Mouse (Mus musculus) lung, embryonic 14.5 days (tissue): Measurements from ENCODE around the gene Gm49510. TPM values are rescaled to one million over a fixed set of nuclear protein-coding genes. Genes with fewer than 3 reads are reported as not detected.

Source experiments
- ATAC-seq: fragments of 200-750 bp; cut with Nextera tagmentation; 2 replicates; pipeline ENCODE4 v1.8.0; 2017; ENCODE audit warnings: mild to moderate bottlenecking, moderate TSS enrichment, moderate library complexity; ENCODE audit not compliant: insufficient read depth
- DNase-seq: peaks from one replicate; pipeline ENCODE4 v3.0.0-alpha.2; 2015
- H3K27ac ChIP-seq: fragments of 300-500 bp; sonication (generic); 2 replicates; pipeline ENCODE4 v1.5.1; 2014; ENCODE audit warnings: low read depth, mild to moderate bottlenecking, moderate library complexity
- H3K27me3 ChIP-seq: fragments of 300-500 bp; sonication (generic); 2 replicates; pipeline ENCODE4 v1.6.1; 2014; ENCODE audit warnings: low read length, control low read depth; ENCODE audit not compliant: insufficient read depth
- H3K36me3 ChIP-seq: fragments of 300-500 bp; sonication (generic); 2 replicates; pipeline ENCODE4 v1.6.1; 2014; ENCODE audit warnings: control low read depth; ENCODE audit not compliant: insufficient read depth
- H3K4me1 ChIP-seq: fragments of 300-500 bp; sonication (generic); 2 replicates; pipeline ENCODE4 v1.6.1; 2014; ENCODE audit warnings: antibody characterized with exemption, control low read depth; ENCODE audit not compliant: insufficient read depth
- H3K4me2 ChIP-seq: fragments of 300-500 bp; sonication (generic); 2 replicates; pipeline ENCODE4 v1.6.1; 2014; ENCODE audit warnings: mild to moderate bottlenecking
- H3K4me3 ChIP-seq: fragments of 300-500 bp; sonication (generic); 2 replicates; pipeline ENCODE4 v1.5.1; 2014; ENCODE audit warnings: low read depth, low read length
- H3K9ac ChIP-seq: fragments of 300-500 bp; sonication (generic); 2 replicates; pipeline ENCODE4 v1.6.1; 2014
- H3K9me3 ChIP-seq: fragments of 300-500 bp; sonication (generic); 2 replicates; pipeline ENCODE4 v1.6.1; 2016; ENCODE audit warnings: low read depth, low read length, control low read depth
- CTCF ChIP-seq: IDR thresholded peaks from 2 replicates; pipeline ENCODE4 v1.5.1; 2016; ENCODE audit warnings: antibody characterized with exemption, low read depth
- WGBS: fragments of 180-500 bp; shearing (Covaris S2); extraction: QIAGEN DNeasy Blood & Tissue Kit; methylation state at CpG from one replicate; pipeline ENCODE4 v1.1.7; 2014; 5-methylcytosine and 5-hydroxymethylcytosine counted together
- polyA plus RNA-seq: library from polyadenylated mRNA; unstranded; fragments of >200 nt; fragmentation: Nextera tagmentation; extraction: Ambion mirVana; gene quantifications from 2 replicates; pipeline ENCODE4 v1.2.1, GENCODE M21; 2014

The Gm49510 gene
- polyA plus RNA-seq, 1 experiment from 2014 or later: 0.70 TPM

GRCm38 (mm10) chr15:78914823-78915659 lies 15.6 kb downstream of the Gm49510 start:
- DNase-seq (no peak), ATAC-seq (no peak)
- Histone ChIP-seq H3K27me3 (no peaks in the 10 kb centered on the region), H3K9ac (peak overlapping the region; percentile 72), H3K4me2 (peak overlapping the region; percentile 99), H3K27ac (no peak overlapping the region), H3K9me3 (no peaks in the 10 kb centered on the region), H3K4me1 (peaks cover 11% of the 10 kb centered on the region; the same call in 1 of the 2 replicates), H3K4me3 (peak overlapping the region; percentile 73), H3K36me3 (peaks cover 43% of the 10 kb centered on the region)
- WGBS: 45% methylated on average over 8 of the region's 8 CpGs
- TF ChIP-seq CTCF: no peak

GRCm38 (mm10) chr15:78915660-78916017 lies 16.2 kb downstream of the Gm49510 start:
- peak; percentile 98 for TF ChIP-seq CTCF

GRCm38 (mm10) chr15:78916052-78916826 lies 16.8 kb downstream of the Gm49510 start:
- peak overlapping the region; percentile 99 for H3K4me2 ChIP-seq
- ATAC-seq (no peak), DNase-seq (peak; percentile 45)
- H3K27me3 ChIP-seq: no peaks in the 10 kb centered on the region
- peak overlapping the region; percentile 73 for H3K4me3 ChIP-seq
- no peak overlapping the region for H3K27ac ChIP-seq
- WGBS: 61% methylated on average over 12 of the region's 12 CpGs
- H3K9me3 ChIP-seq: no peaks in the 10 kb centered on the region
- H3K4me1 ChIP-seq: peaks cover 11% of the 10 kb centered on the region; the same call in 1 of the 2 replicates
- H3K36me3 ChIP-seq: peaks cover 31% of the 10 kb centered on the region
- TF ChIP-seq CTCF: no peak
- no peak overlapping the region for H3K9ac ChIP-seq

More at GRCm38 (mm10) chr15:78915660-78916017, 16.2 kb downstream of the Gm49510 start:
- H3K9ac ChIP-seq: 0 out of 2 replicates have a peak overlapping the region, but pooled peaks have one; percentile 72
- H3K4me1 ChIP-seq: peaks cover 11% of the 10 kb centered on the region; the same call in 1 of the 2 replicates
- H3K27me3 ChIP-seq: no peaks in the 10 kb centered on the region
- H3K4me3 ChIP-seq: peak overlapping the region; percentile 73
- peak overlapping the region; percentile 99 for H3K4me2 ChIP-seq
- DNase-seq (peak; percentile 91), ATAC-seq (peak; percentile 10; the same call in 1 of the 2 replicates)
- 5% methylated on average over 8 of the region's 8 CpGs for WGBS
- peaks cover 37% of the 10 kb centered on the region for H3K36me3 ChIP-seq
- H3K27ac ChIP-seq: no peak overlapping the region
- no peaks in the 10 kb centered on the region for H3K9me3 ChIP-seq

GRCm38 (mm10) chr15:78918126-78918525 lies 18.7 kb downstream of the Gm49510 start:
- Histone ChIP-seq H3K4me3 (no peak overlapping the region), H3K36me3 (peaks cover 24% of the 10 kb centered on the region), H3K27ac (no peak overlapping the region), H3K4me1 (peaks cover 11% of the 10 kb centered on the region; the same call in 1 of the 2 replicates), H3K27me3 (no peaks in the 10 kb centered on the region), H3K4me2 (no peak overlapping the region), H3K9ac (no peak overlapping the region), H3K9me3 (no peaks in the 10 kb centered on the region)
- TF ChIP-seq CTCF: no peak
- DNase-seq (no peak), ATAC-seq (no peak)
- 92% methylated on average over 23 of the region's 23 CpGs for WGBS

- 0 out of 2 replicates have a peak overlapping the region, but pooled peaks have one; percentile 18 for H3K27ac ChIP-seq
- H3K36me3 ChIP-seq: peaks cover 24% of the 10 kb centered on the region
- H3K9ac ChIP-seq: no peak overlapping the region
- 55% methylated on average over 12 of the region's 12 CpGs for WGBS
- no peak overlapping the region for H3K4me3 ChIP-seq
- no peak for ATAC-seq
- TF ChIP-seq CTCF: no peak
- no peaks in the 10 kb centered on the region for H3K27me3 ChIP-seq
- peaks cover 11% of the 10 kb centered on the region; the same call in 1 of the 2 replicates for H3K4me1 ChIP-seq
- no peak overlapping the region for H3K4me2 ChIP-seq
- H3K9me3 ChIP-seq: no peaks in the 10 kb centered on the region
- DNase-seq: no peak
Observed at GRCm38 (mm10) chr15:78919914-78920313, 20.4 kb downstream of the Gm49510 start.

GRCm38 (mm10) chr15:78922700-78923099 lies 23.2 kb downstream of the Gm49510 start:
- H3K36me3 ChIP-seq: peaks cover 15% of the 10 kb centered on the region
- H3K27ac ChIP-seq: no peak overlapping the region
- peaks cover 18% of the 10 kb centered on the region for H3K4me1 ChIP-seq
- WGBS: 84% methylated on average over 7 of the region's 7 CpGs
- no peak overlapping the region; the same call in 1 of the 2 replicates for H3K4me2 ChIP-seq
- no peaks in the 10 kb centered on the region for H3K27me3 ChIP-seq
- H3K9ac ChIP-seq: no peak overlapping the region
- no peak for ATAC-seq
- DNase-seq: no peak
- TF ChIP-seq CTCF: no peak
- no peaks in the 10 kb centered on the region for H3K9me3 ChIP-seq
- no peak overlapping the region for H3K4me3 ChIP-seq
